Mouse (Mus musculus): ENCODE data around the gene Btnl6. TPM values are rescaled to one million over a fixed set of nuclear protein-coding genes. Genes with fewer than 3 reads are reported as not detected.

Gene Btnl6
- not detected in 2 replicates for polyA plus RNA-seq (2012; rRNA removed)

DNA sequence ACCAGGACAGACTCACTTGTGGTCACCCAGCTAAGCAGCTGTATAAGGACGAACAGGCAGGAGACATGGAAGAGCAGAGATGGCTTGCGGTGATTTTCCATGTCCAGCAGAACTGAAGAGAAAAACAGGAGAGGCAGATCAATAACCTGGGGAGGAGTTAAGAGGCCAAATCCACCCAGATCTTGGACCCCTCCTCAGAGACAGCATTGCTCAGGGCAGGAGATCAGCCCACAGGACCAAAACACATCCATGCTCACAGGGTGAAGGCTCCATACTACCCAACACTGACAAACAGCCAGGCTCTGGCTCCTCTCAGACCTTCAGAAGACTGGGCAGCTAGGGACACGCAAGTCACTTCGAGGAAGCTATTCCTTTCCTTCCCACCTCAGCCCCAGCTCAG is at the start of gene Btnl6:
Btnl6 (minus strand) TSS at position 101 of the 400 bp plus-strand sequence.

DNA sequence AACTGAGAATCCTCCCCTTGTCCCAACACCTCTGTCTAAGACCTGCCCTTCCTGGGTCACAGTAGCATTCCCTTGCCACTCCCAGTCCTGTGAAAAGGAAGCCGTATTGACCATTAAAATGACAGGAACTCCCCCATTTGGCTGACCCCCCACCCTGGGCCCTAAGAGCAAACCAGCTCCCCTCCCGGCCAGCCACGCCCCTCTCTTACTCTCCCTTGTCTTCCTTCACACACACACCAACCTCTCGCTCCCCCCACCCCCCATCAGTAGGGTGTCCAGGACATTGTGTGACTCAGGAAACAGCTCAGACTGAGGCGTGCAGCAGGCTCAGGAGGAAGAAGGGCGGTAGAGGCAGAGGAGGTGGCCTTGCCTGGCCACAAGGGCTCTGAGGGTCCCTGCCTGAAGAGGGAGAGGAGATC is 46.9 kb upstream of the Btnl6 start, which contains the start of gene Notch4:
Notch4 (plus strand) TSS at position 266 of the 419 bp plus-strand sequence.

DNA sequence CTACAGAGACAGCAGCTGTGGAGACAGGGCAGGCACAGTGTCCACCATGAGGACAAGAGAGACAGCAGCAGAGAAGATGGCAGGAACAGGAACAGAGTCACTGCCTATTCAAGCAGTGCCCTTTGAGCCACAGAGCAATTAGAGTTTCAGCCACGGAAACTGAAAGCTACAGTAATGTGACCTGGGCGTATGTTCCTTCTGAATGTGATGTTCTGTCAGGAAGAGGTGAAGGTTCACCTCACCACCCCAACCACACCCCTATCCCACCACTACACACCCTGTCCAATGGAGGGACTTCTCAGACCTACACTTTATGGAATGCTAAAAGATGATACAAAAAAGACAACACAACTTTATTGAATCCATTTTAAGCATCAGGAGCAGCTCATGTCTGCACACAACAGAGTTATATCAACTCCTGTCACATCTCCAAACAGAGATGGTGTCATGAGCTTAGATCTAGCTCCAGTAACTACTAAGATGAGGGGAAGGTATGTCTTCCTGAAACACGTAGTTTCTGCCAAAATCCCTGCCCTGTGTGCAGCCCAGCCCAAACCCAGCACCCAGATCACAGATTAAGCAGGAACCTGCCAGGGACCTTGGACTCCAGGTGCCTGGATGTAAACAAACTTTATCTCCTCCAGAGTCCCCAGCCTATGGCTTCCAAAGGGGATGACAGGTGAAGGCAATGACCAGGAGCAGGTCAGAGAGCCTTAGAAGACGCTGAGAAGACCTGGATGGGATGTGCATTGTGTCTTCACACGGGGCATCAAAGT is 39.7 kb downstream of the Btnl6 start, which contains the start of gene Btnl4:
Btnl4 (minus strand) TSS at position 81 of the 776 bp plus-strand sequence.

Other genes starting within 250 kb of the Btnl6 start
- gene H2-Aa, start 229.5 kb downstream of the Btnl6 start, polyA plus RNA-seq (2012; rRNA removed): 1.1 and 1.2 TPM in 2 replicates
- 0.48 and 0.78 TPM in 2 replicates for gene H2-Eb1, start 211.5 kb downstream of the Btnl6 start, polyA plus RNA-seq (2012; rRNA removed)
- gene H2-Eb2, start 191.7 kb downstream of the Btnl6 start, polyA plus RNA-seq (2012; rRNA removed): 0.01 TPM in 1 of 2 replicates, not detected in the other
- gene Btnl2, start 162.5 kb downstream of the Btnl6 start, polyA plus RNA-seq (2012; rRNA removed): 0.03 TPM in 2 replicates
- not detected in 2 replicates for gene Btnl1, start 140.2 kb downstream of the Btnl6 start, polyA plus RNA-seq (2012; rRNA removed)
- gene BC051142, start 118.5 kb downstream of the Btnl6 start, polyA plus RNA-seq (2012; rRNA removed): 0.15 and 0.23 TPM in 2 replicates
- gene Btnl4, start 40.0 kb downstream of the Btnl6 start, polyA plus RNA-seq (2012; rRNA removed): not detected in 2 replicates
- gene Notch4, start 46.9 kb upstream of the Btnl6 start, polyA plus RNA-seq (2012; rRNA removed): 0.58 and 0.70 TPM in 2 replicates
- gene Gpsm3, start 72.5 kb upstream of the Btnl6 start, polyA plus RNA-seq (2012; rRNA removed): 3.5 and 4.0 TPM in 2 replicates
- gene Pbx2, start 73.9 kb upstream of the Btnl6 start, polyA plus RNA-seq (2012; rRNA removed): 21.8 and 22.1 TPM in 2 replicates
- 1.3 and 1.4 TPM in 2 replicates for gene Ager, start 80.5 kb upstream of the Btnl6 start, polyA plus RNA-seq (2012; rRNA removed)
- 49.5 and 53.6 TPM in 2 replicates for gene Rnf5, start 86.3 kb upstream of the Btnl6 start, polyA plus RNA-seq (2012; rRNA removed)
- gene Agpat1, start 86.9 kb upstream of the Btnl6 start, polyA plus RNA-seq (2012; rRNA removed): 29.1 and 33.0 TPM in 2 replicates
- 0.37 and 0.54 TPM in 2 replicates for gene Egfl8, start 98.6 kb upstream of the Btnl6 start, polyA plus RNA-seq (2012; rRNA removed)
- 8.7 and 11.0 TPM in 2 replicates for gene Ppt2, start 111.2 kb upstream of the Btnl6 start, polyA plus RNA-seq (2012; rRNA removed)
- gene Prrt1, start 112.2 kb upstream of the Btnl6 start, polyA plus RNA-seq (2012; rRNA removed): 0.02 and 0.03 TPM in 2 replicates
- gene Fkbpl, start 127.4 kb upstream of the Btnl6 start, polyA plus RNA-seq (2012; rRNA removed): 1.6 and 1.7 TPM in 2 replicates
- 13.3 and 14.6 TPM in 2 replicates for gene Atf6b, start 129.8 kb upstream of the Btnl6 start, polyA plus RNA-seq (2012; rRNA removed)
- gene Tnxb, start 153.2 kb upstream of the Btnl6 start, polyA plus RNA-seq (2012; rRNA removed): 0.14 and 0.15 TPM in 2 replicates
- 2.5 and 3.3 TPM in 2 replicates for gene C4b, start 226.5 kb upstream of the Btnl6 start, polyA plus RNA-seq (2012; rRNA removed)

All from liver, embryonic 14 days (tissue).